Mouse (Mus musculus) liver, embryonic 13.5 days (tissue): ENCODE measurements around the gene Atp1b1. TPM values are rescaled to one million over a fixed set of nuclear protein-coding genes. Genes with fewer than 3 reads are reported as not detected.
A peak's percentile ranks its signal among the peaks of the same experiment; 100 is the strongest.

ENCODE experiments used
- ATAC-seq: fragments of 200-750 bp; cut with Nextera tagmentation; 2 replicates; pipeline ENCODE4 v1.8.0; 2017; ENCODE audit warnings: low read depth, mild to moderate bottlenecking, moderate number of reproducible peaks, moderate library complexity
- DNase-seq: peaks from one replicate; pipeline ENCODE4 v3.0.0; 2022
- H3K27ac ChIP-seq: fragments of 300-500 bp; sonication (generic); 2 replicates; pipeline ENCODE4 v1.5.1; 2015; ENCODE audit warnings: moderate library complexity, mild to moderate bottlenecking, inconsistent platforms
- H3K27me3 ChIP-seq: fragments of 300-500 bp; sonication (generic); 2 replicates; pipeline ENCODE4 v1.6.1; 2015; ENCODE audit warnings: mild to moderate bottlenecking, inconsistent platforms
- H3K36me3 ChIP-seq: fragments of 300-500 bp; sonication (generic); 2 replicates; pipeline ENCODE4 v1.6.1; 2015; ENCODE audit warnings: mild to moderate bottlenecking, inconsistent platforms
- H3K4me1 ChIP-seq: fragments of 300-500 bp; sonication (generic); replicated peaks from 2 replicates; pipeline ENCODE4 v1.6.1; 2015; ENCODE audit warnings: inconsistent platforms
- H3K4me2 ChIP-seq: fragments of 300-500 bp; sonication (generic); 2 replicates; pipeline ENCODE4 v1.6.1; 2015; ENCODE audit warnings: inconsistent platforms, mild to moderate bottlenecking, moderate library complexity
- H3K4me3 ChIP-seq: fragments of 300-500 bp; sonication (generic); replicated peaks from 2 replicates; pipeline ENCODE4 v1.5.1; 2015; ENCODE audit warnings: mild to moderate bottlenecking, inconsistent platforms
- H3K9ac ChIP-seq: fragments of 300-500 bp; sonication (generic); 2 replicates; pipeline ENCODE4 v1.6.1; 2015; ENCODE audit warnings: mild to moderate bottlenecking, inconsistent platforms
- H3K9me3 ChIP-seq: fragments of 300-500 bp; sonication (generic); replicated peaks from 2 replicates; pipeline ENCODE4 v1.6.1; 2016; ENCODE audit warnings: inconsistent platforms
- WGBS: fragments of 180-500 bp; shearing (Covaris S2); methylation state at CpG from one replicate; pipeline ENCODE4 v1.1.7; 2015; ENCODE audit not compliant: insufficient replicate concordance; 5-methylcytosine and 5-hydroxymethylcytosine counted together
- polyA plus RNA-seq: library from polyadenylated mRNA; unstranded; fragments of >200 nt; fragmentation: Nextera tagmentation; extraction: Ambion mirVana; gene quantifications from 2 replicates; pipeline ENCODE4 v1.2.1, GENCODE M21; 2015

The Atp1b1 gene
- polyA plus RNA-seq, 1 experiment from 2014 or later = 9.1 TPM

DNA sequence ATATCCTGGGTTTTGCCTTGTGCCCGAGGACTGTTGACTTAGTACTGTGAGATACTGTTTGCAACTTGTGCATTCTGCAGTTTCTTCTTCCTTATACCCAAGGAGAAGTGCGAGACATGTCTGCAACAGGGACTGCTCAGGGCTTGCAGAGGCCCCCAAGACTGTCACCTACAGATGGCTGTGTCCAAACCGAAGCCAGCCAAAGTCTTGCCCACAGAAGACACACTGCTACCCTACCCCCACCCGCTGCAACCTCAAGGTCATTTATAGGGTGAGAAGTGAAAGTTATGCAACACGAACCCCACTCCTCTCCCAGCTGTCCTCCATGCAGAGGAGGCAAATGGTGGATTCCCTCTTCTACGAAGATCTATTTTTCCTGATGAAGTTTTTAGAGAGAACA is 5.6 kb downstream of the Atp1b1 start:
- Histone ChIP-seq H3K4me3 (no peak overlapping the region), H3K27ac (no peak overlapping the region)

GRCm38 (mm10) chr1:164451346-164451745 is 6.8 kb downstream of the Atp1b1 start:
- WGBS = 69% methylated on average over 5 of the region's 5 CpGs
- H3K4me2 ChIP-seq = no peak overlapping the region
- no peaks in the 10 kb centered on the region; the same call in 1 of the 2 replicates for H3K36me3 ChIP-seq
- H3K27ac ChIP-seq = no peak overlapping the region
- ATAC-seq = no peak
- H3K9me3 ChIP-seq = no peaks in the 10 kb centered on the region
- DNase-seq = no peak
- peaks cover 18% of the 10 kb centered on the region for H3K27me3 ChIP-seq
- H3K4me3 ChIP-seq = no peak overlapping the region
- H3K9ac ChIP-seq = no peak overlapping the region
- H3K4me1 ChIP-seq = peaks cover 19% of the 10 kb centered on the region

More for the DNA sequence above, 5.6 kb downstream of the Atp1b1 start:
- Histone ChIP-seq H3K36me3 (no peaks in the 10 kb centered on the region; the same call in 1 of the 2 replicates), H3K27me3 (peaks cover 31% of the 10 kb centered on the region), H3K4me1 (peaks cover 21% of the 10 kb centered on the region), H3K9ac (no peak overlapping the region), H3K4me2 (no peak overlapping the region), H3K9me3 (no peaks in the 10 kb centered on the region)
- WGBS = 57% methylated on average over 6 of the region's 6 CpGs
- no peak for ATAC-seq
- DNase-seq = no peak

DNA sequence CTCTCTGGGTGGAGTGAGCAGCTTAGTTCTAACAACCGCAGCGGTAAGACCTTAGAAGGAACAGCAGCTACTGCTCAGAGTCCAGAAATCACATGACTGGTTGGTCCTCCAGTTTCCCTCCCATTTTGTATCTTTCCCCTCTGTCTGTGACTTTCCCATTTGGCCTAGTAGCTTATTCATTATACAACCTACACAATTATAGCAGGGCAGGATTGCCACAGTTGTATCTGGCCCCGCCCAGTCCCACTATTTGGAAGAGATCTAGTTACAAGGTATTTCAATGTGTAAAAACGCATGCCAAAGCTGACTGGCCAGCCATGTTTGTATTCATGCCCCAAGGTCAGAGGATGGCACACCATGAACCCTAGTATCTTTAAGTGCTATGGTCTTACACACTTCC is 7.5 kb downstream of the Atp1b1 start:
- no peak overlapping the region for H3K9ac ChIP-seq
- H3K9me3 ChIP-seq = no peaks in the 10 kb centered on the region
- peaks cover 11% of the 10 kb centered on the region for H3K27me3 ChIP-seq
- no peak overlapping the region for H3K4me2 ChIP-seq
- H3K36me3 ChIP-seq = no peaks in the 10 kb centered on the region; the same call in 1 of the 2 replicates
- WGBS = 71% methylated on average over 4 of the region's 4 CpGs
- peaks cover 19% of the 10 kb centered on the region for H3K4me1 ChIP-seq
- no peak overlapping the region for H3K4me3 ChIP-seq
- ATAC-seq = no peak
- no peak for DNase-seq
- H3K27ac ChIP-seq = no peak overlapping the region

DNA sequence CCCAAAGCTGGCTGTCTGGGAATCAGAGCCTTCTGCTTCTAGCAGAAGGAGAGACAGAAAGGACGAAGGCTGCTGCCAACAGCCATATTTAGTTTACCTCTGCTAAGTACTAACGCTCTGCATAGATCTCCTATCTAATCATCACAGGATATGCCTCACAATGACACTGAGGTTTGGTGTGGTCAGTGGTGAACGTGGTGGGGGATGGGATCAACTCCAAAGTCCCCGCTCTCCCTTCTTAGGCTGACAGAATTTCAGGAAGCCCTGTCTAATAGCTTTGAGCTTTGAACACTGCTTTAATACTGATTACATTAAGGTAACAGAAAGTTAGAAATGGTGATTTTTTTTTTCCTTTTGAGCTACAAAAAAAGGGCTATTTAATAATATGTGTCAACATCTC is 7.9 kb downstream of the Atp1b1 start:
- WGBS = 17% methylated on average over 4 of the region's 4 CpGs
- DNase-seq (no peak), ATAC-seq (no peak)
- Histone ChIP-seq H3K4me3 (no peak overlapping the region), H3K4me1 (peaks cover 19% of the 10 kb centered on the region), H3K4me2 (no peak overlapping the region), H3K36me3 (no peaks in the 10 kb centered on the region; the same call in 1 of the 2 replicates), H3K27ac (no peak overlapping the region), H3K27me3 (peaks cover 9% of the 10 kb centered on the region), H3K9ac (no peak overlapping the region), H3K9me3 (no peaks in the 10 kb centered on the region)

GRCm38 (mm10) chr1:164449626-164450025 is 8.5 kb downstream of the Atp1b1 start:
- ATAC-seq (no peak), DNase-seq (no peak)
- Histone ChIP-seq H3K9ac (no peak overlapping the region), H3K27ac (no peak overlapping the region), H3K36me3 (no peaks in the 10 kb centered on the region; the same call in 1 of the 2 replicates), H3K27me3 (peaks cover 3% of the 10 kb centered on the region), H3K4me1 (peaks cover 15% of the 10 kb centered on the region), H3K9me3 (no peaks in the 10 kb centered on the region), H3K4me3 (no peak overlapping the region), H3K4me2 (no peak overlapping the region)
- 58% methylated on average over 8 of the region's 8 CpGs for WGBS

- H3K4me1 ChIP-seq = 0 out of 2 replicates have a peak, but pooled peaks cover 5% of the 10 kb centered on the region
- H3K4me3 ChIP-seq = no peak overlapping the region
- 66% methylated on average over 6 of the region's 6 CpGs for WGBS
- H3K9me3 ChIP-seq = no peaks in the 10 kb centered on the region
- H3K27me3 ChIP-seq = no peaks in the 10 kb centered on the region
- H3K27ac ChIP-seq = no peak overlapping the region
- H3K4me2 ChIP-seq = no peak overlapping the region
- DNase-seq (no peak), ATAC-seq (no peak)
- H3K9ac ChIP-seq = no peak overlapping the region
- H3K36me3 ChIP-seq = no peaks in the 10 kb centered on the region; the same call in 1 of the 2 replicates
These were observed 10.6 kb downstream of the Atp1b1 start for GRCm38 (mm10) chr1:164447521-164447920.

GRCm38 (mm10) chr1:164446535-164446934 is 11.6 kb downstream of the Atp1b1 start:
- no peak overlapping the region for H3K27ac ChIP-seq
- ATAC-seq (no peak), DNase-seq (no peak)
- no peak overlapping the region for H3K9ac ChIP-seq
- no peak overlapping the region for H3K4me2 ChIP-seq
- WGBS = 84% methylated on average over 10 of the region's 10 CpGs
- H3K4me3 ChIP-seq = no peak overlapping the region
- H3K27me3 ChIP-seq = no peaks in the 10 kb centered on the region
- no peaks in the 10 kb centered on the region for H3K9me3 ChIP-seq
- H3K36me3 ChIP-seq = no peaks in the 10 kb centered on the region; the same call in 1 of the 2 replicates
- H3K4me1 ChIP-seq = peaks cover 10% of the 10 kb centered on the region; the same call in 1 of the 2 replicates

DNA sequence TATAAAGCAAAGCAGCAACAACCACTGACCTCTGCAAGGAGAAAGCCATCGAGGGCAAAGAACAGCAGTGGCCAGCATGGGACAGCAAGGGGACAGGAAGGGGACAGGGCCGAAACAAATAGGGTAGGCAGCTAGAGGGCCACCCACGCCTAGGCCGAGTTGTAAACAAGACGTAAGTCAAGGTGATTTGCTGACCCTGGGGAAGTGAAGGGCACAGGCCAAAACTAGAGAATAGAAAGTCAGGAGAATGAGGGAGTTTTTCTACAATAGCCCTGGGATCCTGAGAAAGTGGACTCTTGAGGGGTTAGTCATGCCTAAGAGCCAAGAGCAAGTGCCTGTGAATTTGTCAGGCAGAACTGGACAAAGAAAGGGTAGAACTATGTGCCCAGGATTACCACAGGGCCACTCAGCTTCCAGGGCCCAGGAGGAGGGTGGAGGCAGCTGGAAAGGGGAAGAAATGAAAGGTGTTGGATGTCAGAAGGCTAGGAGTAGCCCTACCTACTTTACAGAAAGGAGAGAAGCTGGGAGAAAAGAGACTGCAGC is 12.5 kb downstream of the Atp1b1 start:
- no peak for DNase-seq
- peaks cover 16% of the 10 kb centered on the region for H3K4me1 ChIP-seq
- H3K4me3 ChIP-seq = no peak overlapping the region
- H3K36me3 ChIP-seq = no peaks in the 10 kb centered on the region; the same call in 1 of the 2 replicates
- no peaks in the 10 kb centered on the region for H3K27me3 ChIP-seq
- no peak for ATAC-seq
- H3K9me3 ChIP-seq = no peaks in the 10 kb centered on the region
- no peak overlapping the region for H3K27ac ChIP-seq
- 67% methylated on average over 5 of the region's 5 CpGs for WGBS
- H3K4me2 ChIP-seq = no peak overlapping the region
- no peak overlapping the region for H3K9ac ChIP-seq

DNA sequence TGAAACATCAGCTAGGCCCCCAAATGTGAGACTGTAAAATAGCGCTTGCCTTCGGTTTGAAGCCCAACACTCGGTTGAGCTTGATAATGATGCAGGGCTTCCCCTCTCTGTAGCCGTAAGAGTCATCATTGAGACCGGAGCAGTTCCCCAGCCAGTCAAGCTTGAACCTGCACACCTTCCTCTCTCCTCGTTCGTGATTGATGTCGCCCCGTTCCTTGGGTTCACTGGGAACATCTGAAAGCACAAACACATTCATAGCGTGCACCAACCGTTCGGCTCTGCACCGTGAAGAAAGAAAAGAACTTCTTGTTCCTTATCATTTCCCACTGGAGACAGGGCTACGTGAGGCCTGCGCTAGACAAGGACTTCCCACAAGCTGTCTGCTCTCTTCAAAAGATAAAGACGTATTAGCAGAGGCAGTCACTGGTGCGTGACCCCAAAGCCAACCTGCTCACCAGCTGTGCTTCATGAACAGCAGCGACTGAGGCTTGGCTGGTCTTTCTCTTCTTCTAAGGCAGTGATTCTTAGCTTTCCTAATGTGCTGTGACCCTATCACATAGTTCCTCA is 16.7 kb downstream of the Atp1b1 start:
- ATAC-seq (peak; percentile 77), DNase-seq (no peak)
- 31% methylated on average over 18 of the region's 18 CpGs for WGBS
- H3K4me1 ChIP-seq = peaks cover 10% of the 10 kb centered on the region
- H3K27me3 ChIP-seq = no peaks in the 10 kb centered on the region
- H3K27ac ChIP-seq = no peak overlapping the region
- no peak overlapping the region for H3K9ac ChIP-seq
- peak overlapping the region; percentile 29 for H3K4me2 ChIP-seq
- no peak overlapping the region for H3K4me3 ChIP-seq
- H3K36me3 ChIP-seq = no peaks in the 10 kb centered on the region
- no peaks in the 10 kb centered on the region for H3K9me3 ChIP-seq

- DNase-seq (no peak), ATAC-seq (peak; percentile 32; the same call in 1 of the 2 replicates)
- H3K27me3 ChIP-seq = no peaks in the 10 kb centered on the region
- H3K4me3 ChIP-seq = no peak overlapping the region
- no peaks in the 10 kb centered on the region for H3K36me3 ChIP-seq
- H3K9ac ChIP-seq = no peak overlapping the region
- 45% methylated on average over 11 of the region's 11 CpGs for WGBS
- H3K9me3 ChIP-seq = no peaks in the 10 kb centered on the region
- peaks cover 10% of the 10 kb centered on the region for H3K4me1 ChIP-seq
- H3K4me2 ChIP-seq = peak overlapping the region; percentile 29
- no peak overlapping the region for H3K27ac ChIP-seq
These were observed 17.3 kb downstream of the Atp1b1 start for GRCm38 (mm10) chr1:164440708-164441407.

GRCm38 (mm10) chr1:164440230-164440629 is 17.9 kb downstream of the Atp1b1 start:
- ATAC-seq (no peak), DNase-seq (no peak)
- H3K36me3 ChIP-seq = no peaks in the 10 kb centered on the region
- no peak overlapping the region for H3K9ac ChIP-seq
- H3K4me3 ChIP-seq = no peak overlapping the region
- H3K4me1 ChIP-seq = peaks cover 10% of the 10 kb centered on the region
- no peak overlapping the region for H3K27ac ChIP-seq
- H3K9me3 ChIP-seq = no peaks in the 10 kb centered on the region
- WGBS = 29% methylated on average over 6 of the region's 6 CpGs
- no peaks in the 10 kb centered on the region for H3K27me3 ChIP-seq
- H3K4me2 ChIP-seq = no peak overlapping the region
